Comparison of ENCODE assay signal across 8 mouse cellular contexts in genomic region chr2:181365655-181366075, GRCm38 (mm10). TPM values are rescaled to one million over a fixed set of nuclear protein-coding genes. Genes with fewer than 3 reads are reported as not detected.
DNase-seq lines count a peak whose midpoint lies in the region; ATAC-seq and TF ChIP-seq lines count a peak whose summit lies in the region.

No protein-coding gene starts in this region.

- peak overlapping the region; percentile 82 for H3K27ac ChIP-seq in kidney, embryonic 14.5 days (ENCODE audit: low read depth, low read length)
- peak overlapping the region; percentile 95 for H3K27ac ChIP-seq in forebrain, embryonic 10.5 days
- peak overlapping the region; percentile 78 for H3K27ac ChIP-seq in limb, embryonic 14.5 days (replicated peaks; ENCODE audit: low read depth, low read length)
- H3K27ac ChIP-seq in neural tube, embryonic 14.5 days (ENCODE audit: low read depth, low read length) = peak overlapping the region; percentile 88

- TF ChIP-seq POLR2A in limb, embryonic 14.5 days (IDR thresholded peaks at IDR 0.05; ENCODE audit: borderline replicate concordance, extremely low read depth, insufficient read depth, insufficient read length) = no peak

- no peak for DNase-seq in kidney, postnatal 36 days
- DNase-seq in WW6 (ENCODE audit: low read depth, low spot score) = peak; percentile 9
- DNase-seq in forebrain, embryonic 10.5 days (ENCODE audit: extremely low spot score, low spot score) = peak; percentile 46
- DNase-seq in limb, embryonic 14.5 days (ENCODE audit: low spot score) = no peak
- DNase-seq in urinary bladder, adult 18-20 months (ENCODE audit: low spot score in 2 of 2) = no peak
- no peak for DNase-seq in kidney, adult 11 months

- peak overlapping the region; percentile 68 for H3K4me3 ChIP-seq in kidney, embryonic 14.5 days (ENCODE audit: low read length)
- H3K4me3 ChIP-seq in forebrain, embryonic 10.5 days = peak overlapping the region; percentile 92
- peak overlapping the region; percentile 85 for H3K4me3 ChIP-seq in limb, embryonic 14.5 days (replicated peaks; ENCODE audit: low read length)
- H3K4me3 ChIP-seq in neural tube, embryonic 14.5 days (ENCODE audit: low read depth, low read length) = peak overlapping the region; percentile 94

- H3K4me1 ChIP-seq in kidney, embryonic 14.5 days (ENCODE audit: control insufficient read depth, insufficient read depth, low read length) = peaks cover 23% of the 10 kb centered on the region
- H3K4me1 ChIP-seq in forebrain, embryonic 10.5 days = peaks cover 46% of the 10 kb centered on the region
- H3K4me1 ChIP-seq in limb, embryonic 14.5 days (ENCODE audit: control insufficient read depth, insufficient read depth, low read length) = peaks cover 18% of the 10 kb centered on the region
- peaks cover 30% of the 10 kb centered on the region for H3K4me1 ChIP-seq in neural tube, embryonic 14.5 days (ENCODE audit: control insufficient read depth, insufficient read depth, low read length)

- H3K4me2 ChIP-seq in kidney, embryonic 14.5 days (replicated peaks; ENCODE audit: low read depth, low read length) = peak overlapping the region; percentile 82
- H3K4me2 ChIP-seq in limb, embryonic 14.5 days (replicated peaks; ENCODE audit: low read depth, low read length, severe bottlenecking) = peak overlapping the region; percentile 91
- H3K4me2 ChIP-seq in neural tube, embryonic 14.5 days (ENCODE audit: low read depth, low read length) = peak overlapping the region; percentile 99

- no peaks in the 10 kb centered on the region for H3K27me3 ChIP-seq in kidney, embryonic 14.5 days (ENCODE audit: control insufficient read depth, insufficient read depth, low read length)
- no peaks in the 10 kb centered on the region for H3K27me3 ChIP-seq in forebrain, embryonic 10.5 days (ENCODE audit: poor library complexity, severe bottlenecking)
- H3K27me3 ChIP-seq in limb, embryonic 14.5 days (ENCODE audit: control insufficient read depth, insufficient read depth, low read length) = no peaks in the 10 kb centered on the region
- no peaks in the 10 kb centered on the region for H3K27me3 ChIP-seq in neural tube, embryonic 14.5 days (ENCODE audit: control insufficient read depth, insufficient read depth, low read length)

- ATAC-seq in kidney, embryonic 14.5 days (ENCODE audit: low FRiP score, low TSS enrichment) = peak; percentile 62
- peak; percentile 45 for ATAC-seq in limb, embryonic 14.5 days (ENCODE audit: low FRiP score, low read depth)
- ATAC-seq in neural tube, embryonic 14.5 days (ENCODE audit: low read depth) = peak; percentile 75

- H3K36me3 ChIP-seq in kidney, embryonic 14.5 days (ENCODE audit: control insufficient read depth, insufficient read depth, low read length) = peaks cover 36% of the 10 kb centered on the region
- H3K36me3 ChIP-seq in forebrain, embryonic 10.5 days (replicated peaks) = peaks cover 65% of the 10 kb centered on the region
- H3K36me3 ChIP-seq in limb, embryonic 14.5 days (ENCODE audit: control insufficient read depth, insufficient read depth, low read length) = peaks cover 36% of the 10 kb centered on the region
- peaks cover 30% of the 10 kb centered on the region for H3K36me3 ChIP-seq in neural tube, embryonic 14.5 days (ENCODE audit: control insufficient read depth, insufficient read depth, low read length)

- under 1% methylated on average over 20 of the region's 20 CpGs for WGBS in kidney, embryonic 14.5 days
- WGBS in forebrain, embryonic 10.5 days = 0% methylated on average over 20 of the region's 20 CpGs
- 0% methylated on average over 20 of the region's 20 CpGs for WGBS in limb, embryonic 14.5 days
- WGBS in neural tube, embryonic 14.5 days = under 1% methylated on average over 20 of the region's 20 CpGs

- no peaks in the 10 kb centered on the region for H3K9me3 ChIP-seq in kidney, embryonic 14.5 days (ENCODE audit: control insufficient read depth, low read length)
- 0 out of 2 replicates have a peak, but pooled peaks cover 6% of the 10 kb centered on the region for H3K9me3 ChIP-seq in forebrain, embryonic 10.5 days
- H3K9me3 ChIP-seq in limb, embryonic 14.5 days (ENCODE audit: control insufficient read depth, low read length) = no peaks in the 10 kb centered on the region
- H3K9me3 ChIP-seq in neural tube, embryonic 14.5 days (ENCODE audit: control insufficient read depth, low read length) = no peaks in the 10 kb centered on the region

- H3K9ac ChIP-seq in kidney, embryonic 14.5 days (ENCODE audit: low read depth, low read length) = peak overlapping the region; percentile 80
- H3K9ac ChIP-seq in limb, embryonic 14.5 days (ENCODE audit: low read depth, low read length, severe bottlenecking) = peak overlapping the region; percentile 88
- peak overlapping the region; percentile 84 for H3K9ac ChIP-seq in neural tube, embryonic 14.5 days (replicated peaks; ENCODE audit: low read depth, low read length)

RNA-seq across cellular contexts. Expression of gene Arfrp1, which starts 0.5 kb away (rescaled TPM):
- polyA plus RNA-seq in kidney, embryonic 14.5 days (2014; fragmentation: Nextera tagmentation; extraction: Ambion mirVana) = 51.5 and 53.9 TPM in 2 replicates
- 80.0 and 84.5 TPM in 2 replicates for polyA plus RNA-seq in forebrain, embryonic 10.5 days (2016; fragmentation: Nextera tagmentation; extraction: Ambion mirVana)
- 81.0 and 89.9 TPM in 2 replicates for polyA plus RNA-seq in limb, embryonic 14.5 days (2012; rRNA removed)
- 50.0 and 54.7 TPM in 2 replicates for polyA plus RNA-seq in limb, embryonic 14.5 days (2014; fragmentation: Nextera tagmentation; extraction: Ambion mirVana)
- polyA plus RNA-seq in neural tube, embryonic 14.5 days (2014; fragmentation: Nextera tagmentation; extraction: Ambion mirVana) = 57.8 and 66.0 TPM in 2 replicates

RNA-seq across cellular contexts. Expression of gene Zgpat, which starts 0.9 kb away (rescaled TPM):
- polyA plus RNA-seq in kidney, embryonic 14.5 days (2014; fragmentation: Nextera tagmentation; extraction: Ambion mirVana) = 25.7 and 39.0 TPM in 2 replicates
- polyA plus RNA-seq in forebrain, embryonic 10.5 days (2016; fragmentation: Nextera tagmentation; extraction: Ambion mirVana) = 43.7 and 47.4 TPM in 2 replicates
- 57.4 and 67.9 TPM in 2 replicates for polyA plus RNA-seq in limb, embryonic 14.5 days (2012; rRNA removed)
- polyA plus RNA-seq in limb, embryonic 14.5 days (2014; fragmentation: Nextera tagmentation; extraction: Ambion mirVana) = 37.3 and 47.6 TPM in 2 replicates
- 59.3 and 67.7 TPM in 2 replicates for polyA plus RNA-seq in neural tube, embryonic 14.5 days (2014; fragmentation: Nextera tagmentation; extraction: Ambion mirVana)

RNA-seq across cellular contexts. Expression of gene Lime1, which starts 14.2 kb away (rescaled TPM):
- 17.3 and 22.1 TPM in 2 replicates for polyA plus RNA-seq in kidney, embryonic 14.5 days (2014; fragmentation: Nextera tagmentation; extraction: Ambion mirVana)
- 29.8 TPM in 2 replicates for polyA plus RNA-seq in forebrain, embryonic 10.5 days (2016; fragmentation: Nextera tagmentation; extraction: Ambion mirVana)
- polyA plus RNA-seq in limb, embryonic 14.5 days (2012; rRNA removed) = 63.3 and 84.7 TPM in 2 replicates
- polyA plus RNA-seq in limb, embryonic 14.5 days (2014; fragmentation: Nextera tagmentation; extraction: Ambion mirVana) = 21.3 and 26.8 TPM in 2 replicates
- polyA plus RNA-seq in neural tube, embryonic 14.5 days (2014; fragmentation: Nextera tagmentation; extraction: Ambion mirVana) = 44.7 and 46.2 TPM in 2 replicates

RNA-seq across cellular contexts. Expression of gene Rtel1, which starts 46.1 kb away (rescaled TPM):
- polyA plus RNA-seq in kidney, embryonic 14.5 days (2014; fragmentation: Nextera tagmentation; extraction: Ambion mirVana) = 40.0 and 59.2 TPM in 2 replicates
- 81.3 and 83.6 TPM in 2 replicates for polyA plus RNA-seq in forebrain, embryonic 10.5 days (2016; fragmentation: Nextera tagmentation; extraction: Ambion mirVana)
- polyA plus RNA-seq in limb, embryonic 14.5 days (2012; rRNA removed) = 110 and 130 TPM in 2 replicates
- polyA plus RNA-seq in limb, embryonic 14.5 days (2014; fragmentation: Nextera tagmentation; extraction: Ambion mirVana) = 49.0 and 53.3 TPM in 2 replicates
- 37.4 and 43.9 TPM in 2 replicates for polyA plus RNA-seq in neural tube, embryonic 14.5 days (2014; fragmentation: Nextera tagmentation; extraction: Ambion mirVana)

RNA-seq across cellular contexts. Expression of gene Stmn3, which starts 51.4 kb away (rescaled TPM):
- 0.46 and 0.62 TPM in 2 replicates for polyA plus RNA-seq in kidney, embryonic 14.5 days (2014; fragmentation: Nextera tagmentation; extraction: Ambion mirVana)
- polyA plus RNA-seq in forebrain, embryonic 10.5 days (2016; fragmentation: Nextera tagmentation; extraction: Ambion mirVana) = 56.4 and 76.0 TPM in 2 replicates
- 0.68 and 2.8 TPM in 2 replicates for polyA plus RNA-seq in limb, embryonic 14.5 days (2012; rRNA removed)
- 0.28 and 0.29 TPM in 2 replicates for polyA plus RNA-seq in limb, embryonic 14.5 days (2014; fragmentation: Nextera tagmentation; extraction: Ambion mirVana)
- 1,346 and 1,661 TPM in 2 replicates for polyA plus RNA-seq in neural tube, embryonic 14.5 days (2014; fragmentation: Nextera tagmentation; extraction: Ambion mirVana)

Comparison
In these comparisons a context has a peak if more than half of its experiments do, and no peak if none do; other contexts are left out.
1. DNase-seq: peak in WW6 (single experiment) and forebrain, embryonic 10.5 days (single experiment); none in kidney, postnatal 36 days (0 of 2), limb, embryonic 14.5 days (single experiment), urinary bladder, adult 18-20 months (0 of 2) and kidney, adult 11 months (single experiment).
2. Peak in every context shown above with its lines, with median percentiles within 50 percentile points of each other: ATAC-seq, H3K27ac ChIP-seq, H3K4me2 ChIP-seq, H3K4me3 ChIP-seq and H3K9ac ChIP-seq.